Mouse (Mus musculus) ES-E14 (cell line): ENCODE measurements around the gene Rexo2. TPM values are rescaled to one million over a fixed set of nuclear protein-coding genes. Genes with fewer than 3 reads are reported as not detected.

Experiments
- DNase-seq: peaks from one replicate; pipeline ENCODE4 v3.0.0-alpha.2; 2013; ENCODE audit warnings: low read depth, low spot score
- H3K27ac ChIP-seq: 2 replicates; pipeline ENCODE4 v1.5.1; 2012; ENCODE audit warnings: low read depth, mild to moderate bottlenecking, low read length, moderate library complexity, mixed read lengths; ENCODE audit not compliant: poor library complexity, insufficient read depth, severe bottlenecking
- H3K36me3 ChIP-seq: 2 replicates; pipeline ENCODE4 v1.6.1; 2012; ENCODE audit warnings: mild to moderate bottlenecking, low read length, moderate library complexity, mixed read lengths; ENCODE audit not compliant: control insufficient read depth, poor library complexity, insufficient read depth, severe bottlenecking
- H3K4me1 ChIP-seq, 2 experiments: fragments of 150-350 bp in 1 of 2; sonication (generic) in 1 of 2; 2 replicates each; pipeline ENCODE4 v1.6.1; 2012; ENCODE audit warnings: low read length in 2 of 2, mild to moderate bottlenecking in 1 of 2, mixed read lengths in 1 of 2; ENCODE audit not compliant: control insufficient read depth in 2 of 2, insufficient read depth in 2 of 2, poor library complexity in 1 of 2
- H3K4me3 ChIP-seq, 2 experiments: fragments of 150-350 bp in 1 of 2; sonication (generic) in 1 of 2; 2 replicates each; pipeline ENCODE4 v1.5.1; 2012; ENCODE audit warnings: low read length in 2 of 2, low read depth in 1 of 2, mild to moderate bottlenecking in 1 of 2, mixed read lengths in 1 of 2; ENCODE audit not compliant: insufficient read depth in 1 of 2, poor library complexity in 1 of 2, severe bottlenecking in 1 of 2
- H3K9ac ChIP-seq: 2 replicates; pipeline ENCODE4 v1.6.1; 2012; ENCODE audit warnings: low read depth, mild to moderate bottlenecking, low read length, mixed read lengths; ENCODE audit not compliant: poor library complexity, insufficient read depth, severe bottlenecking
- H3K9me3 ChIP-seq: fragments of 150-350 bp; sonication (generic); 2 replicates; pipeline ENCODE4 v1.6.1; 2012; ENCODE audit warnings: low read depth, mild to moderate bottlenecking, low read length; ENCODE audit not compliant: control insufficient read depth, insufficient read depth
- CHD2 ChIP-seq: IDR thresholded peaks from 2 replicates; pipeline ENCODE4 v1.6.1; 2014; ENCODE audit warnings: mild to moderate bottlenecking, low read depth, low read length, inconsistent platforms
- HCFC1 ChIP-seq: IDR thresholded peaks from 2 replicates; pipeline ENCODE4 v1.6.1; 2012; ENCODE audit warnings: low read length, inconsistent platforms, borderline replicate concordance; ENCODE audit not compliant: insufficient read depth
- MAFK ChIP-seq: IDR thresholded peaks from 2 replicates; pipeline ENCODE4 v1.6.1; 2014; ENCODE audit warnings: mild to moderate bottlenecking, low read depth, low read length, inconsistent platforms; ENCODE audit not compliant: insufficient read depth
- ZC3H11A ChIP-seq: IDR thresholded peaks from 2 replicates; pipeline ENCODE4 v1.6.1; 2012; ENCODE audit warnings: low read depth, mild to moderate bottlenecking, inconsistent platforms, low read length, borderline replicate concordance
- ZNF384 ChIP-seq: IDR thresholded peaks from 2 replicates; pipeline ENCODE4 v1.6.1; 2012; ENCODE audit warnings: low read depth, low read length, inconsistent platforms
- in situ Hi-C, 2 experiments: fragments of 600-800 bp; cut with MboI; formaldehyde crosslinking; loops; one replicate each; pipeline ENCODE4 v1.15.1; 2025; ENCODE audit warnings: low sequenced_read_pairs in 2 of 2, inconsistent platforms in 1 of 2; ENCODE audit not compliant: unreplicated experiment in 2 of 2
- total RNA-seq: library from RNA; depleted of rRNA; stranded (reverse); fragments of 300-350 nt; gene quantifications from 2 replicates; pipeline ENCODE4 v1.2.3, GENCODE M21; 2012

The Rexo2 gene
- total RNA-seq, 1 experiment: 64.7 TPM

GRCm38 (mm10) chr9:48504741-48505365 is 24.4 kb upstream of the Rexo2 start:
- Histone ChIP-seq H3K36me3 (no peaks in the 10 kb centered on the region), H3K27ac (no peak overlapping the region), H3K9me3 (no peaks in the 10 kb centered on the region), H3K9ac (no peak overlapping the region), H3K4me1 (no peaks in the 10 kb centered on the region), H3K4me3 (no peak overlapping the region)
- in situ Hi-C loops: no loop called here
- no peak for DNase-seq
- TF ChIP-seq MAFK: no peak
- no peak for TF ChIP-seq ZNF384
- no peak for TF ChIP-seq CHD2
- TF ChIP-seq HCFC1: no peak
- TF ChIP-seq ZC3H11A: no peak

GRCm38 (mm10) chr9:48503001-48503400 is 22.6 kb upstream of the Rexo2 start:
- no peaks in the 10 kb centered on the region for H3K36me3 ChIP-seq
- no peaks in the 10 kb centered on the region for H3K4me1 ChIP-seq
- H3K9ac ChIP-seq: no peak overlapping the region
- in situ Hi-C loops: no loop called here
- no peak overlapping the region for H3K4me3 ChIP-seq
- H3K27ac ChIP-seq: no peak overlapping the region
- no peak for DNase-seq
- TF ChIP-seq MAFK: no peak
- TF ChIP-seq ZC3H11A: no peak
- no peak for TF ChIP-seq ZNF384
- TF ChIP-seq HCFC1: no peak
- TF ChIP-seq CHD2: no peak
- no peaks in the 10 kb centered on the region for H3K9me3 ChIP-seq

GRCm38 (mm10) chr9:48501192-48501591 is 20.8 kb upstream of the Rexo2 start:
- Histone ChIP-seq H3K36me3 (no peaks in the 10 kb centered on the region), H3K9me3 (no peaks in the 10 kb centered on the region), H3K4me1 (no peaks in the 10 kb centered on the region), H3K9ac (no peak overlapping the region), H3K4me3 (no peak overlapping the region), H3K27ac (no peak overlapping the region)
- in situ Hi-C loops: no loop called here
- no peak for TF ChIP-seq ZC3H11A
- TF ChIP-seq MAFK: no peak
- no peak for TF ChIP-seq HCFC1
- TF ChIP-seq CHD2: no peak
- TF ChIP-seq ZNF384: no peak
- DNase-seq: no peak

- no peak for TF ChIP-seq CHD2
- Histone ChIP-seq H3K27ac (peak overlapping the region; percentile 77), H3K4me3 (peak overlapping the region; percentile 91 to 95), H3K9ac (peak overlapping the region; percentile 96), H3K36me3 (peaks cover 10% of the 10 kb centered on the region), H3K9me3 (no peaks in the 10 kb centered on the region), H3K4me1 (0 out of 4 replicates have a peak, but pooled peaks cover 0 to 2% of the 10 kb centered on the region in 2 experiments)
- no peak for DNase-seq
- in situ Hi-C loops: no loop called here
These were observed 15.1 kb upstream of the Rexo2 start for GRCm38 (mm10) chr9:48495548-48495932.

GRCm38 (mm10) chr9:48494817-48495547 is 14.6 kb upstream of the Rexo2 start, which contains the start of the genes Rbm7 and Gm5617:
Gene Rbm7, minus strand, starts transcription at chr9:48495299.
Gene Gm5617, plus strand, starts transcription at chr9:48495442.
- in situ Hi-C loops: no loop called here
- Histone ChIP-seq H3K27ac (peak within 1 kb of the TSS; percentile 77), H3K4me3 (peak within 1 kb of the TSS; percentile 91 to 95), H3K9me3 (no peaks in the 10 kb centered on the region), H3K9ac (peak within 1 kb of the TSS; percentile 96), H3K4me1 (0 out of 4 replicates have a peak, but pooled peaks cover 0 to 2% of the 10 kb centered on the region in 2 experiments), H3K36me3 (peaks cover 12% of the 10 kb centered on the region)
- DNase-seq: peak; percentile 85
- no peak for TF ChIP-seq CHD2
- 0 out of 2 replicates have a peak, but pooled peaks have one; percentile 38 for TF ChIP-seq HCFC1
- TF ChIP-seq ZC3H11A: no peak
- TF ChIP-seq ZNF384: no peak
- TF ChIP-seq MAFK: no peak
